Mouse (Mus musculus): Measurements from ENCODE around the gene Sik3.

Gene Sik3

DNA sequence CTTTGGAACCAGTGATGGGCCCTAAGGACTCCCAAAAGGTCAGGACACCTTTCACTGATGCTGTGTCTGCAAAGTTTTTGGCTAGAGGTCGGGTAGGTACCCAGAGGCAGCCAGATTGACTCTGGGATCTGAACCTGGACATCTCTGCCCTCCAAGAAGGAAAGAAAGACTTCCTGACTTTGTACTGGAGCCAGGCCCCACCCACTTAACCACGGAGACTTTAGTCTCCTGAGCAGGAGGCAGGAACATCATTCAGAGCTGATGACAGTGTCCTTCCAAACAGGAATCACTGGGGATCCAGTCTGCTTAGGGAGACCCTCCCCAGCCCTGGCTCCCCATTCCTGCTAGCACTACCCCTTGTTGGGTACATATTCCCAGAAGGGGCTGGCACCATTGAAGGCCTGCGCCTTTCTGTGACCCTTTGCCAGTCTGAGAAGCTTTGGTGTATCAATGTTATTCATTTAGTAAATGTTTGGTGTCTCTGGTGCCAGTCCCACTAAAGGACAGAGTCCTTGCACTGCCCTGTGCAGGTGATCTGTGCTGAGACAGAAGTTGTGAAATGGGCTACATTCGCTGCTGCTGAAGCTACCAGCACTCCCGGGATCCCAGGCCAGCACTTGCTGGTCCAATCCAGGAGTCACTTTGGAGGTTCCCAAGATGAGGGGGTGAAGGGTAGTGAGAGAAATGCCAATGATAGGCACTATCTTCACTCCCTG is 212.5 kb downstream of the Sik3 start:
- no peak for DNase-seq (ENCODE audit: low read depth, low spot score)

GRCm38 (mm10) chr9:46227064-46227614 is 214.5 kb downstream of the Sik3 start:
- DNase-seq (ENCODE audit: low read depth, low spot score), result no peak

GRCm38 (mm10) chr9:46228491-46228890 is 215.9 kb downstream of the Sik3 start, which contains the start of gene Apoa1:
Gene Apoa1 (plus strand): TSS chr9:46228580.
- no peak for DNase-seq (ENCODE audit: low read depth, low spot score)

GRCm38 (mm10) chr9:46229573-46230449 is 217.2 kb downstream of the Sik3 start:
- peak; percentile 92 for DNase-seq (ENCODE audit: low read depth, low spot score)

DNA sequence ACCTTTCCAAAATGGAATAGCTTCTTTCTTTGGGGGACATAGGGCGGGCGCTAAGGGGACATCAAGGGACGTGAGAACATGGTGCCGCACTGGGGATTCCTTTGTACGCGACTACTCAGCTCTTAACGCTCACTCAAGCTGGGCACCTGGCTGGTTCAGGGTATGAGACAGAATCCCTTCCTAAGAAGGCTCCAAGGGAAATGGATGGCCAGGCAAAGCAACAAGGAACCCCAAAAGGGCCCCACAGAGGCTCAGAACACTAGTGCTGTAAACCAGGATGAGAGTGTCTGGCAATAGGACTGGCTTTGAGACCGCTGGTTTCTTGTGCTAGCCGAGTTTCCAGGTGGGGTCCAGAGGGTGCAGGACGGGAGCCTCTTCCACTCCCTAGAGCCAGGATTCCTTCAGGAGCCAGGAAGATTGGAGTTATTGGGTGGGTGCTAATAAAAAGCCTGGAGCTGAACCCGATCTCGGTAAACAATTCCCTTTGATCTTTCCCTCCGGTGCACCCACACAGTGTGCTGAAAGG is 217.9 kb downstream of the Sik3 start:
- DNase-seq (ENCODE audit: low read depth, low spot score), result no peak

GRCm38 (mm10) chr9:46235196-46235595 is 222.6 kb downstream of the Sik3 start:
- DNase-seq (ENCODE audit: low read depth, low spot score), result no peak

DNA sequence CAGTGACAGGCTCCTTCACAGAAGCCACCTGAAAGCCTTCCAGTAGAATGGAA is 222.8 kb downstream of the Sik3 start, which contains the start of gene Apoc3:
Gene Apoc3, minus strand, starts transcription at position 41 of the 53 bp plus-strand sequence.
- no peak for DNase-seq (ENCODE audit: low read depth, low spot score)

DNA sequence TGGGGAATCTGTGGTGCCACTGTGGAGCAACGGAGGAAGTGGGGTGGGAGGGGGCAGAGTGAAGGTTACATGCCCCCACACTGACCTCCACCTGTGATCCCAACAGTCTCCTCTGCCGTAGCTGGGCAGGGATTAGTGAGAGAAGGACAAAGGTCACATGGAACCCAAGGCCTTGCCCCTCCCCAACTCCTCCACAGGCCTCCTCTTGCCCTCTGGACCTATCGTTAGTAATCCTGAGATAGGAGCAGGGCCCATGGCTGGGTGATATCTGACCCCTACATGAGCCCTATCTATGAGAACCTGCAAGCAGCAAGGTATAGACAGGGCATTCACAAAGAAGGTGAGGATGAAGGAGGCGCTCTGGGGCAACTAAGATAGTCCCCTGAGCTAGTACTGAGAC is 223.0 kb downstream of the Sik3 start:
- DNase-seq (ENCODE audit: low read depth, low spot score), result no peak

GRCm38 (mm10) chr9:46238850-46239249 is 226.2 kb downstream of the Sik3 start:
- no peak for DNase-seq (ENCODE audit: low read depth, low spot score)

- no peak for DNase-seq (ENCODE audit: low read depth, low spot score)
Observed at GRCm38 (mm10) chr9:46240526-46241153, 228.0 kb downstream of the Sik3 start, which contains the start of gene Apoa4. Gene Apoa4 (plus strand): TSS chr9:46240696.

DNA sequence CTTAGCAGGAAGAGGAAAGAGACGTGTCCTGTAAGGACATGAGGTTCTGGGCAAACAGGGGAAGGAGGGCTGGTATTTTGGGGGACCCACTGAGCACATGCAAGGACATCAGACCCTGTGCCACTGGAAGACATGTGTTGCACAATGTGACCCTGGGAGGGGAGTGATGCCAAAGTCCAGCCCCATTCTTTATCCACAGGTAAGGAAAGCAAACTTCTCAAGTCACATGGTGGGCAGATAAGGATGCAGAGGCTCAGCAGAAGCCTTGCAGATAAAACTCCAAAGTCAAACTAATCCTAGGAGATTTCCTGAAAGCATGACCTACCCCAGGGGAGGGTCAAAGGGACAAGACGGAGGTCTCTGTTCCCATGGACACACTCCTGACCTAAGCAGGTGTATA is 229.2 kb downstream of the Sik3 start:
- DNase-seq (ENCODE audit: low read depth, low spot score), result no peak

GRCm38 (mm10) chr9:46243122-46243521 is 230.5 kb downstream of the Sik3 start:
- no peak for DNase-seq (ENCODE audit: low read depth, low spot score)

- DNase-seq (ENCODE audit: low read depth, low spot score), result no peak
Observed at GRCm38 (mm10) chr9:46243584-46243983, 231.0 kb downstream of the Sik3 start.

GRCm38 (mm10) chr9:46246752-46247324 is 234.2 kb downstream of the Sik3 start:
- peak; percentile 75 for DNase-seq (ENCODE audit: low read depth, low spot score)

GRCm38 (mm10) chr9:46256177-46256576 is 243.6 kb downstream of the Sik3 start:
- no peak for DNase-seq (ENCODE audit: low read depth, low spot score)

DNA sequence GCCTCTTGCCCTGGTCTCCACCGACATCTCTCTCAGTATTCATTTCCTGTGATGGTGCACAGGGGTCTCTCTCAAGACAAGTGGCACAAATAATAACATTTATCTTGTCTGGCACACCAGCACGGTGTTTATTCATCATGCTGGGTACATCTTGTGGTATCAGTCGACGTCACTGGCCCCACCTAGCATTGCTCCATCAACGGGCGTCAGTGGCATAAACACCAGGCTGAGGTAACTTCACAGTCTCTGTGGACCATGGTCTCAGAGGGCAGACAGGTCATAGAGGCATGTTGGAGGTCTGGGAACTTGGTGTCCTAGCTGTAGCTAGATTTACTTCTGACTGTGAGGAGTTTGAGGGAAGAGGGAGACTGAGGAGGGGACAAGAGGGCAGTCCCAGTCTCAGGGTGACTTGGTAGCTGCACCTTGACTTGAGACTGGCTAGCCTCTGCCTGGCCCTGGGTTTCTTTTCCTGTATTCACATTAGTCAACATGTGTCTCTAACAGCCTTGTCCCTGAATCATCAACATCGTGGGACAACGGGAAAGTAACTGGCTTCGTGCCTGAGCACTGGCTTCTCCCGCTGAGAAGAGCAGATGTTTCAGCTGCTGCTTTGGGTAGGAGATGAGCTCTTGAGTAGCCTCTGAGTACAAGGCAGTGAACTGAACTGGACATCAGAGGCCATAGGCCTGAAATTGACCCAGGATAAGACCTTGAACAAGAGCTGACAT is 244.2 kb downstream of the Sik3 start:
- no peak for DNase-seq (ENCODE audit: low read depth, low spot score)

- no peak for DNase-seq (ENCODE audit: low read depth, low spot score)
Observed at GRCm38 (mm10) chr9:46257546-46257945, 244.9 kb downstream of the Sik3 start.

GRCm38 (mm10) chr9:46259111-46259510 is 246.5 kb downstream of the Sik3 start:
- DNase-seq (ENCODE audit: low read depth, low spot score), result no peak

DNA sequence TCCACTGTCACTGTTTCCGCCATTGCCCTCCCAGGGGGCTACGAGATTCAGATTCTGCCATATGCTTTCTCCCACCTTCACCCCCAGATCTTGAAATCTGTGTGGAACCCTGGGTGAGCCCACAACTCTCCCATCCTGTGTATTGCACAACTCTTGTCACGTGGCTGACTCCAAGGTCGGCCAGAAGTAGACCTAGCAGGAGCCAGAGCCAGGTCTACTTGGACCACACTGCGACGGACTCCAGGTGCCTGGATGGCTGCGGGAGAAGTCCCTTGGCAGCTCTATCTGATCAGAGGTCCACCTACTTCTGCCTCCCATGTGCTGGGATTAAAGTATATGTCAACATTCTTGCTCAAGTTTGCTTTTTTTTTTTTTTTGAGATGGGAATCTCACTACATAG is 248.5 kb downstream of the Sik3 start:
- DNase-seq (ENCODE audit: low read depth, low spot score), result no peak

- DNase-seq (ENCODE audit: low read depth, low spot score), result no peak
Observed at GRCm38 (mm10) chr9:46268343-46268873, 255.8 kb downstream of the Sik3 start, which contains the start of gene Apoa5. Gene Apoa5 (plus strand): TSS chr9:46268633.

DNA sequence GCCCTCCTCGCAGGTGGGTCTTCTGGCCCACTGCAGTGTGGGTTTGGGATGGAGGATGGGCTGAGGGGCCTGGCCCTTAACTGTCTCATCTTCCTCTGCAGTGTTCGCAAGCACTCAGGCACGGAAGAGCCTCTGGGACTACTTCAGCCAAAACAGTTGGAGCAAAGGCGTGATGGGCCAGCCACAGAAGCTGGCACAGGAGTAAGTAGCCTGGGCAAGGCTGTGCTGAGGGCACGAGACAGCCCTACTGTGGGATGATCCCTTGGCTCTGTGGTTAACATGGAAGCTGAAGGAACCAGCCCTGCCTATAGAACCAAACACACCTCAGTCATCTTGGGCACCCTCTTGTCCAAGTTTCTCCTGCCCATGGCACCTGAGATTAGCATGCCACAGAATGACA is 256.5 kb downstream of the Sik3 start:
- DNase-seq (ENCODE audit: low read depth, low spot score), result no peak

Measured in telencephalon, adult 2 months (tissue).